ENCODE assay signal across 8 mouse cellular contexts in the genomic region with DNA sequence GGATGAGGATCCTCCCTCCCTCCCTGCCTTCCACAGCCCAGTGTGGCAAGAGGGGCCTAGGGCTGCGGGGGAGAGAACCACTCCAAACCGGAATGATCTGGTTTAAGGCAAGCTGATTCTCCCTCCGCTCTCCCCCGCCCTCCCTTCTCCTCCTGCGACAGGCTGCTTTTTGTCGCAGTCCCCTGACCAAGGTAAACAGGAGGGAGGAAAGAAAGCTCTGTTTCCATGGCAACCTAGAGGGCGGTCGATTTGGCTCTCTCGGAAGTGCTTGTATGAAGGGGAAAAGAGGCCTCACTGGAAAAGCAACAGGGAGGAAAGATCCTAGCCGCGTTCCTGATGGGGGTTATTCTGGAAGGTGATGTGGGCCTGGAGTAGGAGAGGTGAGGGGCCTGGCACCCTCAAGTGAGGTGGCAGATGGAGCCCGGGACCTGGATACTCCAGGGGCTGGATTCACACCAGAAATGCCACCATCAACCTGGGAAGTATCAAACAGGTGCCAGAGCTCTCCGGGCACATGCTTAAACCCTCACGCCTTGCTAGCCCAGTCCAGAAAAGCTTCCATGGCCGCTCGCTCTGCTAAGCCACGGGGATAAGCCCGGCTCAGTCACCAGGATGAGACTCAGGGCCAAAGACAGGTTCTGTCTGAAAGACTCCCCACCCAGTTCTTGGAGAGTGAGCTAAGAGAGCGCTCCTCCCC. TPM values are rescaled to one million over a fixed set of nuclear protein-coding genes. Genes with fewer than 3 reads are reported as not detected.
DNase-seq lines count a peak whose midpoint lies in the region; ATAC-seq and TF ChIP-seq lines count a peak whose summit lies in the region.

No protein-coding gene starts in this region.

- peak overlapping the region; percentile 4 to 63; a peak in 2 of 4 replicates for H3K4me3 ChIP-seq in ES-E14 (ENCODE audit: insufficient read depth in 1 of 2, low read depth in 1 of 2, low read length in 2 of 2, poor library complexity in 1 of 2, severe bottlenecking in 1 of 2)

- peak overlapping the region; percentile 15; the same call in 1 of the 2 replicates for H3K9ac ChIP-seq in ES-E14 (ENCODE audit: insufficient read depth, low read depth, low read length, poor library complexity, severe bottlenecking)

- in situ Hi-C loops in ES-E14 (cut with MboI; ENCODE audit: low sequenced_read_pairs in 2 of 2, unreplicated experiment in 2 of 2): no loop called here

- peak; percentile 96 for DNase-seq in ES-E14 (ENCODE audit: low read depth, low spot score)
- DNase-seq in cerebellum, adult 8-10 months: peak; percentile 85
- peak; percentile 94 for DNase-seq in hindlimb bud, embryonic 11.5 days (ENCODE audit: extremely low spot score, low read depth, low spot score)
- peak; percentile 80 for DNase-seq in left cerebral cortex, adult 11 months (ENCODE audit: low spot score)
- DNase-seq in lung, postnatal 25 days (ENCODE audit: low spot score): peak; percentile 18
- DNase-seq in right cerebral cortex, postnatal 25 days: peak; percentile 87

- H3K9me3 ChIP-seq in ES-E14 (ENCODE audit: control insufficient read depth, insufficient read depth, low read depth, low read length): no peaks in the 10 kb centered on the region

- no peaks in the 10 kb centered on the region for H3K36me3 ChIP-seq in ES-E14 (ENCODE audit: control insufficient read depth, insufficient read depth, low read length, poor library complexity, severe bottlenecking)

- peak overlapping the region; percentile 15; the same call in 1 of the 2 replicates for H3K27ac ChIP-seq in ES-E14 (ENCODE audit: insufficient read depth, low read depth, low read length, poor library complexity, severe bottlenecking)

- peaks cover 2 to 23% of the 10 kb centered on the region in 2 experiments; a peak in 1 of 4 replicates for H3K4me1 ChIP-seq in ES-E14 (ENCODE audit: control insufficient read depth in 2 of 2, insufficient read depth in 2 of 2, low read length in 2 of 2, poor library complexity in 1 of 2)

- peak; percentile 67 for ATAC-seq in frontal cortex, adult (ENCODE audit: low TSS enrichment)
- no peak for ATAC-seq in erythroblast, adult 5-6 weeks (replicated peaks; ENCODE audit: low FRiP score, poor library complexity, severe bottlenecking)

TF ChIP-seq in ES-E14, 5 proteins besides CTCF, POLR2A, EP300 and RAD21:
- no peak for TF ChIP-seq HCFC1 (IDR thresholded peaks at IDR 0.05; ENCODE audit: borderline replicate concordance, insufficient read depth, low read length)
- no peak for TF ChIP-seq MAFK (IDR thresholded peaks at IDR 0.05; ENCODE audit: insufficient read depth, low read depth, low read length)
- no peak for TF ChIP-seq CHD2 (IDR thresholded peaks at IDR 0.05; ENCODE audit: low read depth, low read length)
- TF ChIP-seq ZC3H11A (IDR thresholded peaks at IDR 0.05; ENCODE audit: borderline replicate concordance, low read depth, low read length): no peak
- no peak for TF ChIP-seq ZNF384 (IDR thresholded peaks at IDR 0.05; ENCODE audit: low read depth, low read length)

RNA-seq across cellular contexts. Expression of a gene that starts 48.7 kb away (rescaled TPM):
- 104 and 138 TPM in 2 replicates for total RNA-seq in ES-E14 (2012; rRNA removed)
- 19.4 and 22.2 TPM in 2 replicates for total RNA-seq in erythroblast, adult 5-6 weeks (2015; ENCODE audit: low replicate concordance)
- total RNA-seq in erythroblast, adult 5-6 weeks (2017; ENCODE audit: low replicate concordance): 15.9 and 16.3 TPM in 2 replicates

RNA-seq across cellular contexts. Expression of a gene that starts 48.8 kb away (rescaled TPM):
- 0.37 and 0.58 TPM in 2 replicates for total RNA-seq in ES-E14 (2012; rRNA removed)
- total RNA-seq in erythroblast, adult 5-6 weeks (2015; ENCODE audit: low replicate concordance): not detected in 2 replicates
- 1.3 TPM in 1 of 2 replicates, not detected in the other for total RNA-seq in erythroblast, adult 5-6 weeks (2017; ENCODE audit: low replicate concordance)

RNA-seq across cellular contexts. Expression of a gene that starts 59.2 kb away (rescaled TPM):
- 44.2 and 48.9 TPM in 2 replicates for total RNA-seq in ES-E14 (2012; rRNA removed)
- total RNA-seq in erythroblast, adult 5-6 weeks (2015; ENCODE audit: low replicate concordance): 7.5 and 7.7 TPM in 2 replicates
- total RNA-seq in erythroblast, adult 5-6 weeks (2017; ENCODE audit: low replicate concordance): 12.1 and 18.4 TPM in 2 replicates

Comparison
In these comparisons a context has a peak if more than half of its experiments do, and no peak if none do; other contexts are left out.
1. DNase-seq: peak in every context shown above with its lines; median percentile 96 in ES-E14; 94 in hindlimb bud, embryonic 11.5 days; 87 in right cerebral cortex, postnatal 25 days; 85 in cerebellum, adult 8-10 months; 80 in left cerebral cortex, adult 11 months; 18 in lung, postnatal 25 days.